ENCODE assay signal across 13 mouse cellular contexts in genomic region chr2:163375468-163375867, GRCm38 (mm10). TPM values are rescaled to one million over a fixed set of nuclear protein-coding genes. Genes with fewer than 3 reads are reported as not detected.
A peak's percentile ranks its signal among the peaks of the same experiment; 100 is the strongest.
DNase-seq lines count a peak whose midpoint lies in the region; ATAC-seq lines count a peak whose summit lies in the region.
"Had no signal": no experiment of that assay in that cellular context is flagged by ENCODE, and none has a peak within 500 bp of the region (broad histone marks: within the 10 kb centered on the region; RNA-seq: fewer than 3 reads in every experiment).

No protein-coding gene starts in this region.

- no peaks in the 10 kb centered on the region for H3K9me3 ChIP-seq in heart, embryonic 12.5 days (replicated peaks)
- no peaks in the 10 kb centered on the region for H3K9me3 ChIP-seq in midbrain, embryonic 13.5 days
- H3K9me3 ChIP-seq in midbrain, embryonic 11.5 days (ENCODE audit: control insufficient read depth, low read length): no peaks in the 10 kb centered on the region
- no peaks in the 10 kb centered on the region for H3K9me3 ChIP-seq in embryonic facial prominence, embryonic 12.5 days
- no peaks in the 10 kb centered on the region for H3K9me3 ChIP-seq in neural tube, embryonic 15.5 days (replicated peaks)

- H3K27ac ChIP-seq in heart, embryonic 12.5 days (ENCODE audit: poor library complexity, severe bottlenecking): peak overlapping the region; percentile 24; the same call in 1 of the 2 replicates
- H3K27ac ChIP-seq in midbrain, embryonic 13.5 days: no peak overlapping the region
- no peak overlapping the region for H3K27ac ChIP-seq in midbrain, embryonic 11.5 days (ENCODE audit: low read depth, low read length)
- no peak overlapping the region for H3K27ac ChIP-seq in embryonic facial prominence, embryonic 12.5 days
- no peak overlapping the region for H3K27ac ChIP-seq in neural tube, embryonic 15.5 days (replicated peaks)
- H3K27ac ChIP-seq: macrophage had no signal

- H3K9ac ChIP-seq in heart, embryonic 12.5 days: peak overlapping the region; percentile 50; the same call in 1 of the 2 replicates
- H3K9ac ChIP-seq in midbrain, embryonic 13.5 days (replicated peaks): no peak overlapping the region
- H3K9ac ChIP-seq in midbrain, embryonic 11.5 days (ENCODE audit: low read length): no peak overlapping the region
- H3K9ac ChIP-seq in embryonic facial prominence, embryonic 12.5 days: no peak overlapping the region
- no peak overlapping the region for H3K9ac ChIP-seq in neural tube, embryonic 15.5 days (replicated peaks)
- H3K9ac ChIP-seq: liver, postnatal 0 days had no signal

- H3K27me3 ChIP-seq in heart, embryonic 12.5 days (replicated peaks): peaks cover 25% of the 10 kb centered on the region
- H3K27me3 ChIP-seq in midbrain, embryonic 13.5 days: peaks cover 33% of the 10 kb centered on the region
- H3K27me3 ChIP-seq in midbrain, embryonic 11.5 days (ENCODE audit: control insufficient read depth, insufficient read depth, low read length): peaks cover 19% of the 10 kb centered on the region
- H3K27me3 ChIP-seq in embryonic facial prominence, embryonic 12.5 days: peaks cover 34% of the 10 kb centered on the region
- H3K27me3 ChIP-seq in neural tube, embryonic 15.5 days (replicated peaks): peaks cover 53% of the 10 kb centered on the region

- no peak for ATAC-seq in heart, embryonic 12.5 days (ENCODE audit: insufficient number of reproducible peaks, low FRiP score)
- no peak for ATAC-seq in midbrain, embryonic 13.5 days
- no peak for ATAC-seq in midbrain, embryonic 11.5 days (ENCODE audit: low FRiP score)
- no peak for ATAC-seq in embryonic facial prominence, embryonic 12.5 days (ENCODE audit: insufficient number of reproducible peaks, insufficient read depth, low FRiP score, low TSS enrichment)
- ATAC-seq in neural tube, embryonic 15.5 days (ENCODE audit: low FRiP score): no peak
- ATAC-seq: liver, postnatal 0 days had no signal

- no peak for DNase-seq in heart, adult 8-10 months (ENCODE audit: low spot score)
- no peak for DNase-seq in midbrain, embryonic 11.5 days (ENCODE audit: low spot score, missing footprints)
- no peak for DNase-seq in layer of hippocampus, adult 18-20 months (ENCODE audit: low spot score in 2 of 2)
- DNase-seq: adrenal gland, postnatal 14 days; kidney, adult 2 months; layer of hippocampus, adult 9-11 months; left cerebral cortex, postnatal 4 days; liver, postnatal 0 days had no signal

- H3K4me2 ChIP-seq in heart, embryonic 12.5 days: 0 out of 2 replicates have a peak overlapping the region, but pooled peaks have one; percentile 30
- peak overlapping the region; percentile 17; the same call in 1 of the 2 replicates for H3K4me2 ChIP-seq in midbrain, embryonic 13.5 days (replicated peaks)
- no peak overlapping the region for H3K4me2 ChIP-seq in midbrain, embryonic 11.5 days
- H3K4me2 ChIP-seq in embryonic facial prominence, embryonic 12.5 days (replicated peaks): peak overlapping the region; percentile 28
- peak overlapping the region; percentile 28; the same call in 1 of the 2 replicates for H3K4me2 ChIP-seq in neural tube, embryonic 15.5 days

- H3K4me1 ChIP-seq in heart, embryonic 12.5 days (replicated peaks): peaks cover 83% of the 10 kb centered on the region
- no peaks in the 10 kb centered on the region for H3K4me1 ChIP-seq in midbrain, embryonic 13.5 days (replicated peaks)
- no peaks in the 10 kb centered on the region for H3K4me1 ChIP-seq in midbrain, embryonic 11.5 days (ENCODE audit: control insufficient read depth, insufficient read depth, low read length)
- H3K4me1 ChIP-seq in embryonic facial prominence, embryonic 12.5 days: no peaks in the 10 kb centered on the region
- peaks cover 6% of the 10 kb centered on the region; the same call in 1 of the 2 replicates for H3K4me1 ChIP-seq in neural tube, embryonic 15.5 days

- peaks cover 62% of the 10 kb centered on the region for H3K36me3 ChIP-seq in heart, embryonic 12.5 days
- H3K36me3 ChIP-seq in midbrain, embryonic 13.5 days: no peaks in the 10 kb centered on the region
- H3K36me3 ChIP-seq in midbrain, embryonic 11.5 days (ENCODE audit: control insufficient read depth, insufficient read depth, low read length): no peaks in the 10 kb centered on the region
- H3K36me3 ChIP-seq in embryonic facial prominence, embryonic 12.5 days: no peaks in the 10 kb centered on the region
- H3K36me3 ChIP-seq in neural tube, embryonic 15.5 days: no peaks in the 10 kb centered on the region

- WGBS in heart, embryonic 12.5 days: 48% methylated on average over 35 of the region's 35 CpGs
- 36% methylated on average over 35 of the region's 35 CpGs for WGBS in midbrain, embryonic 13.5 days
- 42% methylated on average over 35 of the region's 35 CpGs for WGBS in midbrain, embryonic 11.5 days
- 42% methylated on average over 35 of the region's 35 CpGs for WGBS in embryonic facial prominence, embryonic 12.5 days
- WGBS in neural tube, embryonic 15.5 days: 39% methylated on average over 35 of the region's 35 CpGs

- 0 out of 2 replicates have a peak overlapping the region, but pooled peaks have one; percentile 16 for H3K4me3 ChIP-seq in heart, embryonic 12.5 days
- no peak overlapping the region; the same call in 1 of the 2 replicates for H3K4me3 ChIP-seq in midbrain, embryonic 13.5 days (replicated peaks)
- no peak overlapping the region for H3K4me3 ChIP-seq in midbrain, embryonic 11.5 days (ENCODE audit: low read depth, low read length)
- H3K4me3 ChIP-seq in embryonic facial prominence, embryonic 12.5 days: peak overlapping the region; percentile 17
- H3K4me3 ChIP-seq in neural tube, embryonic 15.5 days (replicated peaks): no peak overlapping the region

RNA-seq across cellular contexts. Expression of gene Jph2, which starts 22.3 kb away (rescaled TPM):
- 62.5 and 62.7 TPM in 2 replicates for polyA plus RNA-seq in heart, embryonic 12.5 days (2016; fragmentation: Nextera tagmentation; extraction: Ambion mirVana)
- total RNA-seq in heart, adult 8-10 months (2022): 100 to 1,000 TPM; 423 to 464 (median 433) TPM
- polyA plus RNA-seq in midbrain, embryonic 13.5 days (2015; fragmentation: Nextera tagmentation; extraction: Ambion mirVana): 0.13 and 0.31 TPM in 2 replicates
- 0.19 TPM in 2 replicates for polyA plus RNA-seq in midbrain, embryonic 11.5 days (2014; fragmentation: Nextera tagmentation; extraction: Ambion mirVana)
- 1.5 TPM in 2 replicates for polyA plus RNA-seq in embryonic facial prominence, embryonic 12.5 days (2016; fragmentation: Nextera tagmentation; extraction: Ambion mirVana)
- 0.96 and 2.0 TPM in 2 replicates for polyA plus RNA-seq in neural tube, embryonic 15.5 days (2015; fragmentation: Nextera tagmentation; extraction: Ambion mirVana)
- total RNA-seq in layer of hippocampus, adult 18-20 months (2021): under 1 TPM; 0.25 to 0.27 TPM
- polyA plus RNA-seq: macrophage had no signal

RNA-seq across cellular contexts. Expression of gene Oser1, which starts 49.0 kb away (rescaled TPM):
- polyA plus RNA-seq in heart, embryonic 12.5 days (2016; fragmentation: Nextera tagmentation; extraction: Ambion mirVana): 55.3 and 57.2 TPM in 2 replicates
- total RNA-seq in heart, adult 8-10 months (2022): 10 to 100 TPM; 19.4 to 21.8 (median 20.3) TPM
- 77.3 and 79.4 TPM in 2 replicates for polyA plus RNA-seq in midbrain, embryonic 13.5 days (2015; fragmentation: Nextera tagmentation; extraction: Ambion mirVana)
- polyA plus RNA-seq in midbrain, embryonic 11.5 days (2014; fragmentation: Nextera tagmentation; extraction: Ambion mirVana): 89.2 and 91.9 TPM in 2 replicates
- polyA plus RNA-seq in embryonic facial prominence, embryonic 12.5 days (2016; fragmentation: Nextera tagmentation; extraction: Ambion mirVana): 85.4 and 87.3 TPM in 2 replicates
- polyA plus RNA-seq in neural tube, embryonic 15.5 days (2015; fragmentation: Nextera tagmentation; extraction: Ambion mirVana): 72.6 and 82.1 TPM in 2 replicates
- 10 to 100 TPM; 20.2 to 21.4 TPM for total RNA-seq in layer of hippocampus, adult 18-20 months (2021)

Comparison
In these comparisons a context has a peak if more than half of its experiments do, and no peak if none do; other contexts are left out.
1. H3K4me3 ChIP-seq: peak in heart, embryonic 12.5 days (single experiment) and embryonic facial prominence, embryonic 12.5 days (single experiment); none in midbrain, embryonic 13.5 days (single experiment), midbrain, embryonic 11.5 days (single experiment) and neural tube, embryonic 15.5 days (single experiment).
2. RNA of gene Jph2, which starts 22.3 kb away (polyA plus RNA-seq): 62.5 to 62.7 TPM in heart, embryonic 12.5 days; 1.5 TPM in embryonic facial prominence, embryonic 12.5 days, 0.96 to 2.0 TPM in neural tube, embryonic 15.5 days, 0.13 to 0.31 TPM in midbrain, embryonic 13.5 days and 0.19 TPM in midbrain, embryonic 11.5 days; every median in the first group is over 10 times any median in the second.